Mouse (Mus musculus) left cerebral cortex, adult 18-20 months (tissue): ENCODE measurements around the gene Wnk2. TPM values are rescaled to one million over a fixed set of nuclear protein-coding genes. Genes with fewer than 3 reads are reported as not detected.

Experiments used
- DNase-seq, 2 experiments: peaks; one replicate each; pipeline ENCODE4 v3.0.0; 2021 to 2022; ENCODE audit warnings: low spot score in 2 of 2, mixed read lengths in 1 of 2
- total RNA-seq, 2 experiments: library from RNA; stranded (reverse); gene quantifications; 2 replicates each; pipeline ENCODE4 v1.2.3; 2021

Wnk2 gene
- total RNA-seq, 2 experiments from 2014 or later: 117 to 130 TPM

GRCm38 (mm10) chr13:49047393-49047792 lies 100.4 kb downstream of the Wnk2 start:
- DNase-seq: no peak

GRCm38 (mm10) chr13:49044145-49044561 lies 103.7 kb downstream of the Wnk2 start:
- no peak for DNase-seq

- DNase-seq: no peak
Measured at GRCm38 (mm10) chr13:49042371-49042770, 105.4 kb downstream of the Wnk2 start.

- no peak for DNase-seq
Measured at GRCm38 (mm10) chr13:49036928-49037574, 110.8 kb downstream of the Wnk2 start.

GRCm38 (mm10) chr13:49036436-49036835 lies 111.4 kb downstream of the Wnk2 start:
- DNase-seq: no peak

GRCm38 (mm10) chr13:49031029-49031428 lies 116.8 kb downstream of the Wnk2 start:
- no peak for DNase-seq

GRCm38 (mm10) chr13:49028757-49029539 lies 118.9 kb downstream of the Wnk2 start:
- no peak for DNase-seq

- DNase-seq: no peak
Measured at GRCm38 (mm10) chr13:49027057-49027456, 120.8 kb downstream of the Wnk2 start.

- DNase-seq: no peak
Measured at GRCm38 (mm10) chr13:49025521-49025920, 122.3 kb downstream of the Wnk2 start.

GRCm38 (mm10) chr13:49024763-49025162 lies 123.1 kb downstream of the Wnk2 start:
- DNase-seq: no peak

- DNase-seq: no peak
Measured at GRCm38 (mm10) chr13:49021693-49022092, 126.1 kb downstream of the Wnk2 start.

- no peak for DNase-seq
Measured at GRCm38 (mm10) chr13:49020152-49020551, 127.7 kb downstream of the Wnk2 start.

- DNase-seq: no peak
Measured at GRCm38 (mm10) chr13:49017375-49017774, 130.4 kb downstream of the Wnk2 start.

GRCm38 (mm10) chr13:49016311-49016761 lies 131.5 kb downstream of the Wnk2 start:
- peak; percentile 87 to 88 for DNase-seq

- DNase-seq: peak in 1 of 2 experiments; percentile 12
Measured at GRCm38 (mm10) chr13:49015366-49016306, 132.2 kb downstream of the Wnk2 start.

GRCm38 (mm10) chr13:49013206-49013794 lies 134.5 kb downstream of the Wnk2 start:
- no peak for DNase-seq

GRCm38 (mm10) chr13:49001691-49002090 lies 146.1 kb downstream of the Wnk2 start:
- no peak for DNase-seq

- peak; percentile 61 to 74 for DNase-seq
Measured at GRCm38 (mm10) chr13:48998591-48998990, 149.2 kb downstream of the Wnk2 start.

GRCm38 (mm10) chr13:48996731-48997130 lies 151.1 kb downstream of the Wnk2 start:
- no peak for DNase-seq

- no peak for DNase-seq
Measured at GRCm38 (mm10) chr13:48994903-48995302, 152.9 kb downstream of the Wnk2 start.

GRCm38 (mm10) chr13:48992914-48993313 lies 154.9 kb downstream of the Wnk2 start:
- no peak for DNase-seq
